Mouse (Mus musculus) testis, adult 2 months (tissue): ENCODE measurements around the gene Psmc1.

ENCODE experiments used
- CTCF ChIP-seq: fragments of 200-500 bp; IDR thresholded peaks from 2 replicates; pipeline ENCODE4 v1.5.1; 2012; ENCODE audit warnings: low read depth, mild to moderate bottlenecking, inconsistent platforms, low read length, moderate library complexity; ENCODE audit not compliant: control insufficient read depth, insufficient read depth, insufficient replicate concordance
- POLR2A ChIP-seq: fragments of 200-500 bp; IDR thresholded peaks from 2 replicates; pipeline ENCODE4 v1.6.1; 2012; ENCODE audit warnings: low read depth, mild to moderate bottlenecking, inconsistent platforms, low read length, moderate library complexity; ENCODE audit not compliant: control insufficient read depth

DNA sequence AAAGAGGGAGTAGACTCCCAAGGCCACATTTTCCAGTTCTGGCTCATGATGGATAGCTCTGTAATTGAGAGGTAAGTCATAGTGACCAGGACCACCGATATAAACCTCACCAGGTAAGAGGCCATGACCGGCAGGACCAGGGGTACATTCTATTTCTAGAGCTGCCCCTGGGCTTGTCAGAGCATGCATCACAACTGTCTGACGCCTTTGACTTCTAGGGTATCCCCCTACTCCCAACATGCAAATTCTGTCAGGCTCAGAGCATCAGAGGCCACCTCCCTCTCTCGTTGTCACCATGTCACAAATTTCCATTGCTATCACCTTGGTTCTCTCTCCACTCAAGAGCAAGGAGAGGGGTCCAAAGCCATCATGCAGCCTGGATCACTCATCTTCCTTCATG, 19.2 kb upstream of the Psmc1 start:
- no peak for TF ChIP-seq POLR2A
- no peak for TF ChIP-seq CTCF
